Mouse (Mus musculus): Measurements from ENCODE around the gene Gm37240. TPM values are rescaled to one million over a fixed set of nuclear protein-coding genes. Genes with fewer than 3 reads are reported as not detected.

Gm37240 gene
- polyA plus RNA-seq, 1 experiment from 2014 or later = 3.2 TPM

GRCm38 (mm10) chr3:85195068-85195481 is 692.2 kb downstream of the Gm37240 start:
- Histone ChIP-seq H3K4me3 (ENCODE audit: low read depth, low read length) (no peak overlapping the region), H3K4me2 (ENCODE audit: low read depth, low read length) (no peak overlapping the region), H3K36me3 (replicated peaks; ENCODE audit: control insufficient read depth, insufficient read depth, low read depth, low read length) (no peaks in the 10 kb centered on the region), H3K4me1 (ENCODE audit: control insufficient read depth, insufficient read depth, low read length) (no peaks in the 10 kb centered on the region), H3K9me3 (replicated peaks; ENCODE audit: control insufficient read depth, low read length) (no peaks in the 10 kb centered on the region), H3K9ac (replicated peaks; ENCODE audit: low read length) (no peak overlapping the region), H3K27me3 (ENCODE audit: control insufficient read depth, insufficient read depth, low read length) (no peaks in the 10 kb centered on the region), H3K27ac (replicated peaks; ENCODE audit: low read depth, low read length) (no peak overlapping the region)
- ATAC-seq (replicated peaks; ENCODE audit: insufficient number of reproducible peaks, low FRiP score, low TSS enrichment, low read depth) (no peak), DNase-seq (ENCODE audit: low spot score) (no peak)
- WGBS = 58% methylated on average over 8 of the region's 8 CpGs

DNA sequence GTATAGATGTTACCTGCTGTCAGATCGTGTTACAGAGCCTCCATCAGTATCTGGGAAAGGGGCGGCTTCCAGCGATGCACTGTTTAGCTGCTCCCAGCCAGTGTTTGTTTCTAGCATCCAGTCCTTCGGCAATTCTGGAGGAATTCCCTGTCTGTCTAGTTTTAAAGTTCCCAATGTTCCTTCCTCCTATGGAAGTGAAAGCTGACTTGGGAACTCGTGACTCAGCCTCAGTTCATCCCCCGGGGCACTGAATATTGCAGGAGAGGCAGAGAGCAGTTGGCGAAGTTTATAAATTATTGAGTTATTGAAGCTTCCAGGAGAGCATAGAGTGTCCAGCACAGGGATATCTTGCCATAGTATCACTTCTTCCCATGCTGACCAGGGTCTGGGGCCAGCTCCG is 697.5 kb downstream of the Gm37240 start:
- Histone ChIP-seq H3K4me2 (ENCODE audit: low read depth, low read length) (no peak overlapping the region), H3K27me3 (ENCODE audit: control insufficient read depth, insufficient read depth, low read length) (no peaks in the 10 kb centered on the region), H3K4me3 (ENCODE audit: low read depth, low read length) (no peak overlapping the region), H3K4me1 (ENCODE audit: control insufficient read depth, insufficient read depth, low read length) (no peaks in the 10 kb centered on the region; the same call in 1 of the 2 replicates), H3K27ac (replicated peaks; ENCODE audit: low read depth, low read length) (no peak overlapping the region), H3K9ac (replicated peaks; ENCODE audit: low read length) (no peak overlapping the region), H3K36me3 (replicated peaks; ENCODE audit: control insufficient read depth, insufficient read depth, low read depth, low read length) (no peaks in the 10 kb centered on the region), H3K9me3 (replicated peaks; ENCODE audit: control insufficient read depth, low read length) (no peaks in the 10 kb centered on the region)
- no peak for DNase-seq (ENCODE audit: low spot score)
- ATAC-seq (replicated peaks; ENCODE audit: insufficient number of reproducible peaks, low FRiP score, low TSS enrichment, low read depth) = no peak
- 62% methylated on average over 8 of the region's 8 CpGs for WGBS

DNA sequence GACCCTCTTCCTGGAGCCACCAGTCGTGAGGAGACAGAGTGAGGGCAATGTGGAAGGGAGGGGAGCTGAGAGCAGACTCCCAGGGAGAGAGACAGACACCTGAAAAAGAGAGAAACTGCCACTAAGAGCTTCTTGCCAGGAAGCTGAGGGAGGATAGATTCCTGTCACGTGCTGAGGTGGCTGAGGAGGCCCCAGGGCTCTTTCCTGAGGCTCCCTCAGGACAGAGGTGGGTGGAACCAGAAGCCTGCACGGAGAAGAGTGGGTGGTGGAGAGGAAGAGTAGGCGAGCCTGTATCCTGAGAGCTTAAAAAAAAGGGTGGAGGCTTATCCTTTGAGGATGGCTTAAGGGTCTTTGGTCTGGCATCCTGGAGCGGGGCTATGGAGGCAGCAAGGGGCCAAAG is 699.0 kb downstream of the Gm37240 start:
- no peak for DNase-seq (ENCODE audit: low spot score)
- ATAC-seq (replicated peaks; ENCODE audit: insufficient number of reproducible peaks, low FRiP score, low TSS enrichment, low read depth) = no peak
- Histone ChIP-seq H3K27me3 (ENCODE audit: control insufficient read depth, insufficient read depth, low read length) (no peaks in the 10 kb centered on the region), H3K4me1 (ENCODE audit: control insufficient read depth, insufficient read depth, low read length) (no peaks in the 10 kb centered on the region; the same call in 1 of the 2 replicates), H3K4me3 (ENCODE audit: low read depth, low read length) (no peak overlapping the region), H3K9me3 (replicated peaks; ENCODE audit: control insufficient read depth, low read length) (no peaks in the 10 kb centered on the region), H3K4me2 (ENCODE audit: low read depth, low read length) (no peak overlapping the region), H3K36me3 (replicated peaks; ENCODE audit: control insufficient read depth, insufficient read depth, low read depth, low read length) (no peaks in the 10 kb centered on the region), H3K27ac (replicated peaks; ENCODE audit: low read depth, low read length) (no peak overlapping the region), H3K9ac (replicated peaks; ENCODE audit: low read length) (no peak overlapping the region)
- WGBS = 34% methylated on average over 5 of the region's 5 CpGs

DNA sequence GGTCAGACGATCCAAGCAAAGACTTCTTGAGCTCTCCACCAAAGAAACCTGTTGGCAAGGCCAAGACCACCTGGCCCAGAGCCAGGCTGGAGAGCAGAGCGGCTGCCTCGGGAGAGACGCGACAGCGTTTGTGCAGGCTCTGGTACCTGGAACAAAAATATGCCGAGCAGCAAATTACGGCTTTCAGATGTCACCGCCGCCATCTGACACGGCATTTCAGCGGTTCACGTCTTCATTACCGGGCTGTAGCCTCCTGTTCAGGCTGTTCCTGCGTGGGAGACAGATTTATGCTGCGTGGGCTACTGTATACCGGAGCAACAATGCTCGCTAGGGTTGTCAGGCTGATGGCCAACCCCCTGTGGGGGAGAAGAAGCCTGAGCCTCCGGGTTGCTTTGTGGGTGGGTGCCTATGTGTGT is 700.6 kb downstream of the Gm37240 start:
- H3K4me3 ChIP-seq (ENCODE audit: low read depth, low read length) = no peak overlapping the region
- peak; percentile 40 for DNase-seq (ENCODE audit: low spot score)
- no peak for ATAC-seq (replicated peaks; ENCODE audit: insufficient number of reproducible peaks, low FRiP score, low TSS enrichment, low read depth)
- no peaks in the 10 kb centered on the region; the same call in 1 of the 2 replicates for H3K4me1 ChIP-seq (ENCODE audit: control insufficient read depth, insufficient read depth, low read length)
- no peaks in the 10 kb centered on the region for H3K27me3 ChIP-seq (ENCODE audit: control insufficient read depth, insufficient read depth, low read length)
- no peak overlapping the region for H3K9ac ChIP-seq (replicated peaks; ENCODE audit: low read length)
- no peaks in the 10 kb centered on the region for H3K36me3 ChIP-seq (replicated peaks; ENCODE audit: control insufficient read depth, insufficient read depth, low read depth, low read length)
- H3K9me3 ChIP-seq (replicated peaks; ENCODE audit: control insufficient read depth, low read length) = no peaks in the 10 kb centered on the region
- 52% methylated on average over 19 of the region's 19 CpGs for WGBS
- no peak overlapping the region for H3K27ac ChIP-seq (replicated peaks; ENCODE audit: low read depth, low read length)
- no peak overlapping the region for H3K4me2 ChIP-seq (ENCODE audit: low read depth, low read length)

- Histone ChIP-seq H3K27me3 (ENCODE audit: control insufficient read depth, insufficient read depth, low read length) (no peaks in the 10 kb centered on the region), H3K27ac (replicated peaks; ENCODE audit: low read depth, low read length) (0 out of 2 replicates have a peak overlapping the region, but pooled peaks have one; percentile 24), H3K4me3 (ENCODE audit: low read depth, low read length) (no peak overlapping the region), H3K9ac (replicated peaks; ENCODE audit: low read length) (no peak overlapping the region), H3K9me3 (replicated peaks; ENCODE audit: control insufficient read depth, low read length) (no peaks in the 10 kb centered on the region), H3K4me2 (ENCODE audit: low read depth, low read length) (no peak overlapping the region), H3K4me1 (ENCODE audit: control insufficient read depth, insufficient read depth, low read length) (no peaks in the 10 kb centered on the region; the same call in 1 of the 2 replicates), H3K36me3 (replicated peaks; ENCODE audit: control insufficient read depth, insufficient read depth, low read depth, low read length) (no peaks in the 10 kb centered on the region)
- 3% methylated on average over 12 of the region's 12 CpGs for WGBS
- DNase-seq (ENCODE audit: low spot score) = peak; percentile 62
- peak; percentile 49 for ATAC-seq (replicated peaks; ENCODE audit: insufficient number of reproducible peaks, low FRiP score, low TSS enrichment, low read depth)
These were observed 701.5 kb downstream of the Gm37240 start for GRCm38 (mm10) chr3:85185827-85186226.

GRCm38 (mm10) chr3:85184916-85185315 is 702.4 kb downstream of the Gm37240 start:
- Histone ChIP-seq H3K4me1 (ENCODE audit: control insufficient read depth, insufficient read depth, low read length) (no peaks in the 10 kb centered on the region; the same call in 1 of the 2 replicates), H3K4me2 (ENCODE audit: low read depth, low read length) (no peak overlapping the region), H3K9ac (replicated peaks; ENCODE audit: low read length) (no peak overlapping the region), H3K9me3 (replicated peaks; ENCODE audit: control insufficient read depth, low read length) (no peaks in the 10 kb centered on the region), H3K36me3 (replicated peaks; ENCODE audit: control insufficient read depth, insufficient read depth, low read depth, low read length) (no peaks in the 10 kb centered on the region), H3K27me3 (ENCODE audit: control insufficient read depth, insufficient read depth, low read length) (no peaks in the 10 kb centered on the region), H3K27ac (replicated peaks; ENCODE audit: low read depth, low read length) (no peak overlapping the region), H3K4me3 (ENCODE audit: low read depth, low read length) (no peak overlapping the region)
- ATAC-seq (replicated peaks; ENCODE audit: insufficient number of reproducible peaks, low FRiP score, low TSS enrichment, low read depth) (no peak), DNase-seq (ENCODE audit: low spot score) (no peak)
- 78% methylated on average over 11 of the region's 11 CpGs for WGBS

- H3K4me1 ChIP-seq (ENCODE audit: control insufficient read depth, insufficient read depth, low read length) = no peaks in the 10 kb centered on the region; the same call in 1 of the 2 replicates
- no peaks in the 10 kb centered on the region for H3K9me3 ChIP-seq (replicated peaks; ENCODE audit: control insufficient read depth, low read length)
- no peak overlapping the region for H3K4me2 ChIP-seq (ENCODE audit: low read depth, low read length)
- H3K36me3 ChIP-seq (replicated peaks; ENCODE audit: control insufficient read depth, insufficient read depth, low read depth, low read length) = no peaks in the 10 kb centered on the region
- H3K27me3 ChIP-seq (ENCODE audit: control insufficient read depth, insufficient read depth, low read length) = no peaks in the 10 kb centered on the region
- DNase-seq (ENCODE audit: low spot score) (no peak), ATAC-seq (replicated peaks; ENCODE audit: insufficient number of reproducible peaks, low FRiP score, low TSS enrichment, low read depth) (no peak)
- H3K27ac ChIP-seq (replicated peaks; ENCODE audit: low read depth, low read length) = no peak overlapping the region
- WGBS = 51% methylated on average over 6 of the region's 6 CpGs
- H3K9ac ChIP-seq (replicated peaks; ENCODE audit: low read length) = no peak overlapping the region
- H3K4me3 ChIP-seq (ENCODE audit: low read depth, low read length) = no peak overlapping the region
These were observed 703.2 kb downstream of the Gm37240 start for GRCm38 (mm10) chr3:85184151-85184550.

DNA sequence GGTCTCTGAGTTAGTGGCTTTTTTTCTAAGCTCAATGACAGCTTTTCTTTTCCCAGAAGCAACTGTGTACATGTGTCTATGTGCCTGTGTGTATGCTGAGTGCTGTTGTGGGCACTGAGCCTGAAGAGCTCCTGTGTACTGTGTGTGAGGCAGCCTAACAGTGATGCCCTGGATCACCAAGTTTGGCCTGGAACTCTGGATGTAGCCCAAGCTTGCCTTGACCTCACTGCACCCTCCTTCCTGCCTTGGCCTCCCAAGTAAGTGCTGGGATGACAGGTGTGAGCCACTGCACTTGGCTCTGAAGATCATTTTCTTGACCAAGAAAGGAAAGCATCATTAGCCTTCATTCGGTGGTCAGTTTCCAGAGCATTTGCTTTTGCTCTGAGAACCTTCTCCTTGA is 710.6 kb downstream of the Gm37240 start:
- 95% methylated on average over 1 of the region's 1 CpGs for WGBS
- no peak overlapping the region for H3K4me2 ChIP-seq (ENCODE audit: low read depth, low read length)

More for the DNA sequence above, 710.6 kb downstream of the Gm37240 start:
- no peak for DNase-seq (ENCODE audit: low spot score)
- no peaks in the 10 kb centered on the region for H3K9me3 ChIP-seq (replicated peaks; ENCODE audit: control insufficient read depth, low read length)
- no peaks in the 10 kb centered on the region for H3K27me3 ChIP-seq (ENCODE audit: control insufficient read depth, insufficient read depth, low read length)
- H3K4me3 ChIP-seq (ENCODE audit: low read depth, low read length) = no peak overlapping the region
- H3K4me1 ChIP-seq (ENCODE audit: control insufficient read depth, insufficient read depth, low read length) = no peaks in the 10 kb centered on the region
- H3K27ac ChIP-seq (replicated peaks; ENCODE audit: low read depth, low read length) = no peak overlapping the region
- H3K36me3 ChIP-seq (replicated peaks; ENCODE audit: control insufficient read depth, insufficient read depth, low read depth, low read length) = no peaks in the 10 kb centered on the region
- ATAC-seq (replicated peaks; ENCODE audit: insufficient number of reproducible peaks, low FRiP score, low TSS enrichment, low read depth) = no peak
- no peak overlapping the region for H3K9ac ChIP-seq (replicated peaks; ENCODE audit: low read length)
